Mouse (Mus musculus): Measurements from ENCODE around the gene D10Wsu102e.
A peak's percentile ranks its signal among the peaks of the same experiment; 100 is the strongest.

D10Wsu102e gene

DNA sequence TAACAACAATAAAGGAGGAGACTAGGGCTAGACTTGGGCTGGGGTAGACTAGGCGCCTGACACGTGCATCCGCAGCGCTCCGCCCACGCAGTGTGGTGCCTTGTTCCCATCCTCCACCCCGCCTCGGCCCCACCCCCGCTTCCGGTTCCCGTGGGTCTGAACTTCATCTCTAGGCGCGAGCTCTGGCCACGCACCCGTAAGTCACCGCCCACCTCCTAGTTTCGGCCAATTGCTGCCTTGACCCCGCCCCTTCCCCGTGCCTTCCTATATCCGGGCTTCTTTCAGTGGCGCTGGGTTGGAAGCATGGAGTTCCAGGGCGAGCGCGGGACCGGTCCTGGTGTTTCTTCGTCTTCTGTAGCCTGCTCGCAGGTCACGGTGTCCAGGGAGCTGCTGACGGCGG is at the start of gene D10Wsu102e:
Gene D10Wsu102e, plus strand, starts transcription at position 266 of the 400 bp plus-strand sequence.
- peak; percentile 97 for DNase-seq

DNA sequence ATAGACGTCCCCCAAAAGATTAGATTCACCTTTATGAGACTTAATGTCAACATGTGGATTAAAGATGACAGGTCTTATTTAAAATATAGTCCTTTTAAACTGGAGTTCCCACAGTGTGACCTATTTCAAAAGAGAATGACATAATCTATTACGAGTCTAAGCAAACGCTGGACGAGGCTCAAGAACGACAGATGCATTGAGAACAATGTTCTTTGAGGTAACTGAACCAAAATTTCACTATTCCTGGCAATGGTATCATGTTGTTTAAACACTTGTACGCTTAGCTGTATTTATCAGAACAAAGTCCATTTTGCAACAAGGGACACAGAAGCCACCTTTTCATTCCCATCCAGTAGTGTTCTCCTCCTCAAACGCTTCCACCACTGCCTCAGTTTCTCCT is 49.7 kb upstream of the D10Wsu102e start:
- no peak for DNase-seq

DNA sequence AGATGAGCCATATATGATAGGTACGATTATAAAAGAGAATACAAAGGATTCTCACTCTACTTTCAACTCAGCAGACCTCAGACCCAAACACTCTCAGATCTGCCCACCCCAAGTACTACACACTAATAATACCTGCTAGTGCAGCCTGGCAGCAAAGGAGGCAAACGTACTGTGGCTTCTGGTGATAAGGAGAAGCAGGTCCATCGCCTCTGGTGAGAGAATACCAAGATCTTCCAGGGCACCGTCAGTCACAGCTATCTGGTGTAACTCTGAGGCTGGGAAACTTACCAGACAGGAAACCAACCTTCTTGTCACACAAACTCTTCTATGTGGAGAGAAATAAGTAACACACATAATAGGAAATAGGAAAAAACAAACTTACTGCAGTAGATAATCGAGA is 47.0 kb upstream of the D10Wsu102e start:
- no peak for DNase-seq

DNA sequence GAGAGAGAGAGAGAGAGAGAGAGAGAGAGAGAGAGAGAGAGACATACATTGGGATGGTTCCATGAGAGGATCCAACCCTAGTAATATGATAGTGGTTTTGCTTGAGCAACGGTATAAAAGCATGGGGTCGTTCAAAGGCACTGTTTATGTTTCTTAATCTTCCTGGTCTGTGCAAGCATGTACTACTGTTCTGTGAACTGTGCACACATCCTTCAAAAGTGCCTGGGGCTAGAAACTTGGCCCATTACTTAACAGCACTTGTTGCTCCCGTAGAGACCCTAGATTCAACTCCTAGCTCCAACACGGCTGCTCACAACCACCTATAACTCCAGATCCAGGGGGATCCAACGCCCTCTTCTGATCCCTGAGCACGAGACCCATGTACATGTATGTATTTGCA is 39.6 kb upstream of the D10Wsu102e start:
- no peak for DNase-seq

- no peak for DNase-seq
These were observed 39.2 kb upstream of the D10Wsu102e start for GRCm38 (mm10) chr10:83320870-83321269.

- DNase-seq, result no peak
These were observed 38.5 kb upstream of the D10Wsu102e start for GRCm38 (mm10) chr10:83321528-83321927.

DNA sequence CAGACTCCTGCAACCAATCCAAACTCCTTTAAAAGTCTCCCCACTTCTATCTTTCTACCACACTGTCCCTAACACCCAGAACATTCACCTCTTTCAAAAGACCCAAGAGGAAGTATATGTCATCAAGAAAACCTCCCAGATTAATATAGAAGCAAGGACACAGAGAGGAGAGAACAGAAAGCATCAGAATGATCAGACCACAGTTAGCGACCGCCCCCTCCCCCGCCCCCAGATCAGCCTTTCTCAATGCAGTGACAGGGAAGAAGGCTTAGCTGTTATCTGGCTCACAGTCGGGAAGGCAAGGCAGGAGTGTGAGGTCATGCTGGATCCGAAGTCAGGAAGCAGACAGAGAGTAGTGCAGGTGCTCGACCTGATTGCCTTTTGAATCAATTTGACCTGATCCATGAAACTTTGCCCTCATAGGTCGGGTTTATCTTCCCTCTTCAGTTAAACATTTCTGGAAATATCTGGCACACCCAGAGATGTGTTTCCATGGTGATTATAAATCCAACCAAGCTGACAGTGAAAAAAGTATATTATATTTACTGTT is 37.4 kb upstream of the D10Wsu102e start:
- no peak for DNase-seq

DNA sequence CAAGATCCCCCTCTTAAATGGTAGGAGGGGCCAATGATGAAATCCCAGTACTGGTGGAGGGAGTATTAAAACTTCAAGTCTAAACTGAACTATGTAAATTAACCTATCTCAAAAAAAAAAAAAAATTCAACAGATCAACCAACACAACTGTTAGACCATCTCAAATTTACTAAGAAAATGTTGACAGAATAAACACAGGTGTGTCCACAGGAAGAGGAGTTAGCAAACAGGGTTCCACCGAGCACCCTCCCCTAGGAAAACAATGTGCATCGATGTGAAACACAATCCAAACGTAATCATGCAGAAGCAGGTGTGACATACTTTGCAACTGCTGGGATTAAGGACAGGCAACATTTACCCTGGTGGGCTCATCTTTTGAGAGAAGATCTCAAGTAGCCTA is 35.1 kb upstream of the D10Wsu102e start:
- DNase-seq, result no peak

DNA sequence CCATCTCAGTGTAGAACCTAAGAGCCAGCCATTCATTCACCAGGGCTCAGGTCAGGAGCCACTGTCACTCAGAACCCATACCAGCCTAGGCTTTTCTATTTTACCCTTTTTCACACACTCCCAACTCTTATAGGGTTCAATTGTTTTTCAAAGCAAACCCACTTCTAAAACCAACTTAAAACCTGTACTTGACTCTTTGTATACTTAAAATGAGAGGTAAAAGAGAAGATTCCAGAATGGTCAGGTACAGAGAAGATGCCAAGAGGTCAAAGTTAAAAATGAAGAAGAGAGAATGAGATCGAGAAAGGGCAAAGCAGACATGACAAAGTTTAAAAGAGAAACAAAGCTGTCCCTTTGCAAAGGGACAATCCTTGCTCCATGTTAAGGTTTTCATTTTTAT is 34.1 kb upstream of the D10Wsu102e start:
- DNase-seq, result no peak

- no peak for DNase-seq
These were observed 33.3 kb upstream of the D10Wsu102e start for GRCm38 (mm10) chr10:83326648-83327285.

DNA sequence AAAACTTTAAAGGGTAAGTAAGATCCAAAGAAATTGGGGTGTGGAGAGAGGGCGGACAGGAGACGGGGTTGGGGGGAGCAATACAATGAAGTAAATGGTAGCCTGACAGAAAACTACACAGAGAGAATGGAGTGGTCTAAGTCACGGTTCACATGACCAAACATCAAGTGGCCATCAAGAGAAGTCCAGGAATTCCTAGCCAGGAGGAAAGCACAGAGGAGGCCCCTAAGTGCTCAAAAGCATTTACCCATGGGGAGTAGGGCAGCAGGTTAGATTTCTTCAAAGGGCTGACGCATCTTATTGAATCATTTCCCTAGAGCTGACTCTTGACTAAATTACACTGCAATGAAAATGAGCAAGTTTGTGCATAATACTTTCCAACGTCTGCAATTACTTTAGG is 31.2 kb upstream of the D10Wsu102e start:
- DNase-seq, result no peak

- peak; percentile 65 for DNase-seq
These were observed 29.7 kb upstream of the D10Wsu102e start for GRCm38 (mm10) chr10:83330336-83330735.

GRCm38 (mm10) chr10:83331811-83332210 is 28.2 kb upstream of the D10Wsu102e start:
- no peak for DNase-seq

DNA sequence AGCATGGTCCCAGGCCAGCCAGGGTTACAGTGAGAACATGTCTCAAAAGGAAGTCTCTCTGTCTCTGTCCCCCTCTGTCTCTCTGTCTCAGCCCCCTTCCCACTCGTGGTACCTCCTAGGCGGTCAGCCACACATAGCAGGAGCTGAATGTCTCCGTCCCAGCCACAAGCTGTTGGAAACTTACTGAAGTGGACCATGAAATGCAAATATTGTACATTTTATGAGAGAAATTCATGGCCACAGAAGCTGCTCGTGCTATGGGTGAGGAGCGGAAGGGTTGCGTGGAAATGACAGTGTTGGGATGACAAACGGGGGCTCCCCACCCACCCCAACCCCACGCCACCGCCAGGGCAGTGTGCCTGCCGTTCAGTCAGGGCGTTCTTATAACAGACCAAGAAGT is 27.4 kb upstream of the D10Wsu102e start:
- no peak for DNase-seq

GRCm38 (mm10) chr10:83336336-83336735 is 23.7 kb upstream of the D10Wsu102e start:
- DNase-seq, result no peak

- peak; percentile 61 for DNase-seq
These were observed 22.7 kb upstream of the D10Wsu102e start, which contains the start of gene Slc41a2 for GRCm38 (mm10) chr10:83337159-83337951. Slc41a2 (minus strand) TSS chr10:83337882.

DNA sequence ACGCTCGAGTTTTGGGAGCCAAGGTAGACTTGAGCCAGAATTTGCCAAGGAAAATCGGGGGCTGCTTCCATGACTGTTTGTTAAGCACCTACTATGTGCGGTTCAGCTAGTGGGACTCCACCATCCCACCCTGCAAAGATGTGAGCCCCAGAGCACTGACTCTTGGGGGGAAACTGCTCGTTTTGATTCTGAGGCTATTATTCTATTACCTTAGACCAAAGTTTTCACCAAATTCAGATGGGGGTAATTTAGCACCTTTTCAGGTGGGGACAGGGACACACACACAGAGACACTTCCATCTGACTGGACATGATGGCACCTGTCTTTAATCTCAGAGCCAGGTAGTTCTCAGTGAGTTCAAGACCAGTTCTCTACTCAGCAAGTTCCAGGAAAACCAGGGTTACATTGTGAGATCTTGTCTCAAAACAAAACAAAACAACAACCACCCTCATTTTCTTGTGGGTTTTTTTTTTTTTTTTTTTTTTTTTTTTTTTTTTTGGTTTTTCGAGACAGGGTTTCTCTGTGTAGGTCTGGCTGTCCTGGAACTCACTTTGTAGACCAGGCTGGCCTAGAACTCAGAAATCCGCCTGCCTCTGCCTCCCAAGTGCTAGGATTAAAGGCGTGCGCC is 21.9 kb upstream of the D10Wsu102e start:
- DNase-seq, result no peak

DNA sequence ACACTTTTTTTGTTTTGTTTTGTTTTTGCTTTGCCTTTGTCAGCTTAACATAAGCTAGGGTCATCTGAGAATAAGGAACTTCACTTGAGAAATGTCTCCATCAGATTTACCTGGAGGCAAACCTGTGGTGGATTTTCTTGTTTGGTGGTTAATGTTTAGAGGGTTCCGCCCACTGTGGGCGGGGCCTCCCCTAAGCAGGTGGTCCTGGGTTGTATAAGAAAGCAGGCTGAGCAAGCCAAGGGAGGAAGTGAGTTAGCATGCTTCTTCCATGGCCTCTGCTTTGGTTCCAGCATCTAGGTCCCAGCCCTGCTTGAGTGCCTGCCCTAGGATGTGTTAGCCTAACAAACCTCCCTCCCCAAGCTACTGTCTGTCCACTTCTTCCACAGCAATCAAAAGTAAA is 18.8 kb upstream of the D10Wsu102e start:
- DNase-seq, result peak; percentile 47

- no peak for DNase-seq
These were observed 16.9 kb upstream of the D10Wsu102e start for GRCm38 (mm10) chr10:83343171-83343570.

GRCm38 (mm10) chr10:83343828-83344685 is 16.0 kb upstream of the D10Wsu102e start:
- DNase-seq, result no peak

- no peak for DNase-seq
These were observed 14.2 kb upstream of the D10Wsu102e start for GRCm38 (mm10) chr10:83345693-83346358.

GRCm38 (mm10) chr10:83346359-83346736 is 13.7 kb upstream of the D10Wsu102e start:
- no peak for DNase-seq

Measured in thymus, postnatal 4 days (tissue).